Mouse (Mus musculus) G1E (cell line): ENCODE measurements around the gene Peli2. TPM values are rescaled to one million over a fixed set of nuclear protein-coding genes. Genes with fewer than 3 reads are reported as not detected.

Source experiments
- ATAC-seq: 2 replicates; pipeline ENCODE4 v1.8.0; 2016; ENCODE audit warnings: mild to moderate bottlenecking; ENCODE audit not compliant: insufficient number of reproducible peaks, poor library complexity, low FRiP score, severe bottlenecking; ENCODE audit errors: extremely low read depth
- DNase-seq: peaks from one replicate; pipeline ENCODE4 v3.0.0; 2012; ENCODE audit warnings: low spot score
- H3K27me3 ChIP-seq: 2 replicates; pipeline ENCODE4 v1.6.1; 2012; ENCODE audit warnings: mild to moderate bottlenecking, low read length, inconsistent platforms; ENCODE audit not compliant: insufficient read depth
- H3K36me3 ChIP-seq: replicated peaks from 2 replicates; pipeline ENCODE3; 2012; ENCODE audit warnings: mild to moderate bottlenecking, inconsistent platforms
- H3K4me1 ChIP-seq: 2 replicates; pipeline ENCODE4 v1.6.1; 2012; ENCODE audit warnings: low read depth, low read length, inconsistent platforms, mixed read lengths; ENCODE audit not compliant: insufficient read depth
- H3K4me3 ChIP-seq: 2 replicates; pipeline ENCODE4 v1.5.1; 2012; ENCODE audit warnings: low read depth, mild to moderate bottlenecking, inconsistent platforms, low read length, moderate library complexity, mixed read lengths
- H3K9me3 ChIP-seq: replicated peaks from 2 replicates; pipeline ENCODE4 v1.6.1; 2012; ENCODE audit warnings: inconsistent platforms
- CTCF ChIP-seq: IDR thresholded peaks from 2 replicates; pipeline ENCODE4 v1.5.1; 2012; ENCODE audit warnings: low read depth, low read length, inconsistent platforms, mixed read lengths
- GATA1 ChIP-seq: IDR thresholded peaks from 2 replicates; pipeline ENCODE4 v1.6.1; 2012; ENCODE audit warnings: borderline replicate concordance, low read length, inconsistent platforms, mixed read lengths
- GATA2 ChIP-seq: IDR thresholded peaks from 2 replicates; pipeline ENCODE4 v1.6.1; 2012; ENCODE audit warnings: low read depth, low read length, inconsistent platforms, borderline replicate concordance
- POLR2AphosphoS5 ChIP-seq: IDR thresholded peaks from 2 replicates; pipeline ENCODE4 v1.6.1; 2012; ENCODE audit warnings: low read depth, low read length, inconsistent platforms; ENCODE audit not compliant: insufficient replicate concordance
- TAL1 ChIP-seq: conservative IDR thresholded peaks from 2 replicates; pipeline ENCODE4 v1.6.1; 2012; ENCODE audit warnings: low read depth, low read length, inconsistent platforms, mixed read lengths
- polyA plus RNA-seq: library from polyadenylated mRNA; stranded (reverse); fragments of >175 nt; gene quantifications from 2 replicates; pipeline ENCODE4 v1.2.3, GENCODE M21; 2012
- total RNA-seq, 2 experiments: library from RNA; stranded (forward) in 1 of 2; stranded (reverse) in 1 of 2; fragments of 200-1000 nt in 1 of 2; fragments of >200 nt in 1 of 2; fragmentation: Nextera tagmentation in 1 of 2; gene quantifications; 2 replicates each; pipeline ENCODE4 v1.2.3; 2014 to 2017

Peli2 gene
- total and polyA plus RNA-seq, 3 experiments, result 0.27 TPM; not detected in 2

- Histone ChIP-seq H3K9me3 (no peaks in the 10 kb centered on the region), H3K4me3 (no peak overlapping the region), H3K27me3 (no peaks in the 10 kb centered on the region), H3K36me3 (no peaks in the 10 kb centered on the region), H3K4me1 (no peaks in the 10 kb centered on the region)
- TF ChIP-seq GATA2 (no peak), CTCF (no peak), POLR2AphosphoS5 (no peak), TAL1 (no peak), GATA1 (no peak)
- no peak for ATAC-seq
- DNase-seq, result no peak
Observed at GRCm38 (mm10) chr14:48324460-48324850, 203.8 kb downstream of the Peli2 start.

DNA sequence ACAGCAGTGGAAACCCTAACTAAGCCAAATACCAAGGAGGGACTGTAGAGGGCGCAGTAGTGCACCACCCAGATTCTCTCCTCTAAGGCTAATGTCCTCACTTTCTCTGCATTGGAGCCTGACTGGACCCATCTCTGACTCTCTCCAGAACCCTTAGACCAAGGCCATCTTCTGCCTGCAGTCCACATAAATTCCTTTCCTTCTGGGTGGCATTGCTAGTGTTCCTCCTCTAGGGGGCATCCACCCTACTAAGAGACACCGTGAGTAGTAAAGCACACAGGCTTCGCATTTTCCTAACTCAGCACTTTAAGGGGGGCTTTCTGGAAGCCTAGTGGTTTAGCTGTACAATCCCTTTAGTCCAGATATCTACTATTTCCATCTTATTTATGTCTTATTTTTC lies 207.1 kb downstream of the Peli2 start:
- H3K36me3 ChIP-seq, result no peaks in the 10 kb centered on the region
- H3K4me1 ChIP-seq, result no peaks in the 10 kb centered on the region
- no peaks in the 10 kb centered on the region for H3K9me3 ChIP-seq
- DNase-seq, result no peak
- ATAC-seq, result no peak
- peaks cover 3% of the 10 kb centered on the region for H3K27me3 ChIP-seq
- no peak for TF ChIP-seq GATA2
- no peak for TF ChIP-seq GATA1
- H3K4me3 ChIP-seq, result no peak overlapping the region

DNA sequence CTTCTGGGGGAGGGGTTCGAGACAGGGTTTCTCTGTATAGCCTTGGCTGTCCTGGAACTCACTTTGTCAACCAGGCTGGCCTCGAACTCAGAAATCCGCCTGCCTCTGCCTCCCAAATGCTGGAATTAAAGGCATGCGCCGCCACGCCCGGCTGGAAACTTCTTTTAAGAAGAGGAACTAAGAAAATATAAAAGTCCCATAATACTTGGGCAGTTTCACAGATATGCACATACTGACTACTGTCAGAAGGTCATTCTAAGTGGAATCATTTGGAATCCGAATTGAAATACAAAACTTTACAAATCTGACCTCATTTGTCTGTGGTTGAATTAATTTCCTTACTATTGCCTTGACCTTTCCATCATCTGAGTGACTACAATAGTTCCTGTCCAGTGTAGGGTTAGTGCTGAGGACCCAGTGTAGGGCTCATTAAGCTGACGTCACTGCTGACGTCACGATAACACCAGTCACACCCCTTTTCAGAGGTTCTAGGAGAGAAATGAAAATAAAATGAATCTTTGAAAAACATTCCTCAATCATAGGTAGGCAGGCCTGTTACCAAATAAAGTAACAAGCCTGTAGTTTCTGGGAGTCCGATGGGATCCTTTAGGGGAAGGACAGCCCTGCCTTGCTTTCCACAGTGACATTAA lies 209.2 kb downstream of the Peli2 start:
- Histone ChIP-seq H3K36me3 (no peaks in the 10 kb centered on the region), H3K27me3 (peaks cover 3% of the 10 kb centered on the region), H3K4me3 (no peak overlapping the region), H3K4me1 (no peaks in the 10 kb centered on the region), H3K9me3 (no peaks in the 10 kb centered on the region)
- no peak for ATAC-seq
- DNase-seq, result no peak
- TF ChIP-seq GATA2 (no peak), TAL1 (no peak), POLR2AphosphoS5 (no peak), CTCF (no peak), GATA1 (no peak)
